Mouse (Mus musculus) lung, adult 2 months (tissue): Measurements from ENCODE around the gene Gm13305. TPM values are rescaled to one million over a fixed set of nuclear protein-coding genes. Genes with fewer than 3 reads are reported as not detected.
"Not testable (repeated sequence)": the region's sequence is repeated elsewhere in the genome, so short reads cannot be mapped to it uniquely, and the experiment has no call there.

ENCODE experiments used
- DNase-seq: peaks from one replicate; pipeline ENCODE4 v3.0.0; 2022
- H3K4me1 ChIP-seq: fragments of 200-500 bp; 2 replicates; pipeline ENCODE4 v1.6.1; 2011; ENCODE audit warnings: low read length; ENCODE audit not compliant: control insufficient read depth, insufficient read depth
- H3K4me3 ChIP-seq: fragments of 200-500 bp; replicated peaks from 2 replicates; pipeline ENCODE3; 2011; ENCODE audit warnings: low read depth, mild to moderate bottlenecking, control low read depth, low read length; ENCODE audit errors: extremely low read depth
- WGBS: fragments of 180-500 bp; shearing (Covaris S2); methylation state at CpG from one replicate; pipeline ENCODE4 v1.1.7; 2018; 5-methylcytosine and 5-hydroxymethylcytosine counted together
- polyA plus RNA-seq: library from polyadenylated mRNA; depleted of rRNA; stranded (reverse); fragments of >200 nt; gene quantifications from 2 replicates; pipeline ENCODE4 v1.2.3, GENCODE M21; 2012; rRNA removed

The Gm13305 gene
- 0.15 and 0.63 TPM in 2 replicates for polyA plus RNA-seq

GRCm38 (mm10) chr4:42168503-42168902, at the start of gene Gm13305:
Gene Gm13305 (minus strand): TSS chr4:42168603.
- not testable (repeated sequence) for H3K4me1 ChIP-seq, DNase-seq, H3K4me3 ChIP-seq
- no CpG with 5 or more reads among the region's 7 CpGs for WGBS

GRCm38 (mm10) chr4:42184980-42185372, 16.6 kb upstream of the Gm13305 start:
- WGBS, result no CpG with 5 or more reads among the region's 25 CpGs
- DNase-seq, H3K4me3 ChIP-seq, H3K4me1 ChIP-seq: not testable (repeated sequence)

GRCm38 (mm10) chr4:42184324-42184979, 16.0 kb upstream of the Gm13305 start:
- H3K4me3 ChIP-seq, H3K4me1 ChIP-seq, DNase-seq: not testable (repeated sequence)
- no CpG with 5 or more reads among the region's 58 CpGs for WGBS

GRCm38 (mm10) chr4:42183234-42184197, 15.1 kb upstream of the Gm13305 start:
- H3K4me3 ChIP-seq, DNase-seq, H3K4me1 ChIP-seq: not testable (repeated sequence)
- WGBS, result no CpG with 5 or more reads among the region's 31 CpGs

GRCm38 (mm10) chr4:42178243-42178642, 9.8 kb upstream of the Gm13305 start:
- H3K4me3 ChIP-seq, H3K4me1 ChIP-seq, DNase-seq: not testable (repeated sequence)
- no CpG with 5 or more reads among the region's 4 CpGs for WGBS

GRCm38 (mm10) chr4:42153136-42153535, 15.3 kb downstream of the Gm13305 start, which contains the start of gene Gm13306:
Gene Gm13306 (plus strand): TSS chr4:42153436.
- not testable (repeated sequence) for H3K4me3 ChIP-seq, H3K4me1 ChIP-seq, DNase-seq
- WGBS, result no CpG with 5 or more reads among the region's 9 CpGs

GRCm38 (mm10) chr4:42114517-42114916, 53.9 kb downstream of the Gm13305 start, which contains the start of gene Gm13304:
Gene Gm13304 (plus strand): TSS chr4:42114817.
- WGBS, result no CpG with 5 or more reads among the region's 5 CpGs

More at GRCm38 (mm10) chr4:42114517-42114916, 53.9 kb downstream of the Gm13305 start, which contains the start of gene Gm13304:
- not testable (repeated sequence) for H3K4me3 ChIP-seq, DNase-seq, H3K4me1 ChIP-seq

Other genes starting within 250 kb of the Gm13305 start
- 5.4 and 6.0 TPM in 2 replicates for gene Gm20878, start 227.0 kb downstream of the Gm13305 start, polyA plus RNA-seq
- 0.35 and 0.51 TPM in 2 replicates for gene Fam205a4, start 202.5 kb downstream of the Gm13305 start, polyA plus RNA-seq
- gene Gm21093, start 133.9 kb downstream of the Gm13305 start, polyA plus RNA-seq, result 0.12 TPM in 1 of 2 replicates, not detected in the other
- not detected in 2 replicates for gene Gm3893, start 77.4 kb downstream of the Gm13305 start, polyA plus RNA-seq
- not detected in 2 replicates for gene Gm13304, start 53.8 kb downstream of the Gm13305 start, polyA plus RNA-seq
- not detected in 2 replicates for gene Gm13306, start 15.2 kb downstream of the Gm13305 start, polyA plus RNA-seq
- not detected in 2 replicates for gene Gm10600, start 72.0 kb upstream of the Gm13305 start, polyA plus RNA-seq
- gene Ccl21b, start 87.2 kb upstream of the Gm13305 start, polyA plus RNA-seq, result 4.7 and 12.9 TPM in 2 replicates
- not detected in 2 replicates for gene Gm21953, start 125.7 kb upstream of the Gm13305 start, polyA plus RNA-seq
- gene Fam205a3, start 149.7 kb upstream of the Gm13305 start, polyA plus RNA-seq, result not detected in 2 replicates